Mouse (Mus musculus) lung, adult 2 months (tissue): ENCODE results near the gene Ier3.

ENCODE experiments used
- CTCF ChIP-seq: fragments of 200-500 bp; IDR thresholded peaks from 2 replicates; pipeline ENCODE4 v1.5.1; 2011; ENCODE audit warnings: mild to moderate bottlenecking, low read length, control low read depth; ENCODE audit not compliant: insufficient read depth
- POLR2A ChIP-seq: fragments of 200-500 bp; IDR thresholded peaks from 2 replicates; pipeline ENCODE4 v1.6.1; 2011; ENCODE audit warnings: low read depth, mild to moderate bottlenecking, control low read depth, low read length, borderline replicate concordance; ENCODE audit errors: extremely low read depth

GRCm38 (mm10) chr17:35817226-35817625 lies 4.3 kb upstream of the Ier3 start:
- TF ChIP-seq POLR2A = no peak
- no peak for TF ChIP-seq CTCF
